Mouse (Mus musculus): ENCODE results near the gene Cdk12. TPM values are rescaled to one million over a fixed set of nuclear protein-coding genes. Genes with fewer than 3 reads are reported as not detected.

The Cdk12 gene
- polyA plus RNA-seq, 1 experiment from 2014 or later, result 13.9 TPM

- H3K9ac ChIP-seq (ENCODE audit: low read length), result no peak overlapping the region
- no peak overlapping the region for H3K4me3 ChIP-seq (ENCODE audit: low read depth, low read length)
- ATAC-seq (replicated peaks; ENCODE audit: low FRiP score, low TSS enrichment, low read depth) (no peak), DNase-seq (ENCODE audit: low spot score) (no peak)
- peaks cover 69% of the 10 kb centered on the region for H3K36me3 ChIP-seq (ENCODE audit: control insufficient read depth, insufficient read depth, low read length)
- H3K4me2 ChIP-seq (ENCODE audit: low read length), result no peak overlapping the region
- no peak overlapping the region for H3K27ac ChIP-seq (ENCODE audit: low read depth)
- no peaks in the 10 kb centered on the region for H3K9me3 ChIP-seq (ENCODE audit: control insufficient read depth, low read length)
- H3K27me3 ChIP-seq (replicated peaks; ENCODE audit: control insufficient read depth, insufficient read depth, low read length), result no peaks in the 10 kb centered on the region
- WGBS, result 59% methylated on average over 6 of the region's 6 CpGs
- H3K4me1 ChIP-seq (replicated peaks; ENCODE audit: control insufficient read depth, insufficient read depth, low read length), result no peaks in the 10 kb centered on the region
Observed at GRCm38 (mm10) chr11:98266699-98267402, 64.0 kb downstream of the Cdk12 start.

GRCm38 (mm10) chr11:98270066-98270465 is 67.2 kb downstream of the Cdk12 start:
- Histone ChIP-seq H3K27me3 (replicated peaks; ENCODE audit: control insufficient read depth, insufficient read depth, low read length) (no peaks in the 10 kb centered on the region), H3K9me3 (ENCODE audit: control insufficient read depth, low read length) (no peaks in the 10 kb centered on the region), H3K9ac (ENCODE audit: low read length) (no peak overlapping the region), H3K4me2 (ENCODE audit: low read length) (no peak overlapping the region), H3K4me3 (ENCODE audit: low read depth, low read length) (no peak overlapping the region), H3K36me3 (ENCODE audit: control insufficient read depth, insufficient read depth, low read length) (peaks cover 81% of the 10 kb centered on the region), H3K4me1 (replicated peaks; ENCODE audit: control insufficient read depth, insufficient read depth, low read length) (no peaks in the 10 kb centered on the region), H3K27ac (ENCODE audit: low read depth) (no peak overlapping the region)
- DNase-seq (ENCODE audit: low spot score) (no peak), ATAC-seq (replicated peaks; ENCODE audit: low FRiP score, low TSS enrichment, low read depth) (no peak)
- 97% methylated on average over 3 of the region's 3 CpGs for WGBS

DNA sequence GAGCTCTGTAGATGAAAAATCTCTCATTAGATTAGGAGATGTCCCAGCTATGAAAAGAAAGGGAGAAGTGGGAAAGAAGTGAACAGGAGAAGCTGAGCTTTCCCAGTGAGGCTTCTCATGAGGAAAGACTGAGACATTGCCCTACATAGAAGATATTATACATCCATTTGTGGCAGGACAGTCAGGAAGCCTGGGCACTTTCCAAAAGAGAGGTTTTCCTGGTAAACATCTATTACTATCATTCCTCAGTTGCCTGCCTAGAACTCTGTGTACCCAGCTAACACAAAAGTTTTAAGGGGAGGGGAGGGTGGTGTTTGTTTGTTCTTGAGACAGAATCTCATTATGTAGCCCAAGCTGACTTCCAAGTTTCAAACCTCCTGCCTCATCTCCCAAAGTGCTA is 67.6 kb downstream of the Cdk12 start:
- ATAC-seq (replicated peaks; ENCODE audit: low FRiP score, low TSS enrichment, low read depth) (no peak), DNase-seq (ENCODE audit: low spot score) (no peak)
- H3K27me3 ChIP-seq (replicated peaks; ENCODE audit: control insufficient read depth, insufficient read depth, low read length), result no peaks in the 10 kb centered on the region
- H3K9ac ChIP-seq (ENCODE audit: low read length), result no peak overlapping the region
- H3K4me3 ChIP-seq (ENCODE audit: low read depth, low read length), result no peak overlapping the region
- no peak overlapping the region for H3K4me2 ChIP-seq (ENCODE audit: low read length)
- no peaks in the 10 kb centered on the region for H3K4me1 ChIP-seq (replicated peaks; ENCODE audit: control insufficient read depth, insufficient read depth, low read length)
- no peaks in the 10 kb centered on the region for H3K9me3 ChIP-seq (ENCODE audit: control insufficient read depth, low read length)
- H3K36me3 ChIP-seq (ENCODE audit: control insufficient read depth, insufficient read depth, low read length), result peaks cover 80% of the 10 kb centered on the region
- H3K27ac ChIP-seq (ENCODE audit: low read depth), result no peak overlapping the region

- Histone ChIP-seq H3K4me2 (ENCODE audit: low read length) (no peak overlapping the region), H3K4me3 (ENCODE audit: low read depth, low read length) (no peak overlapping the region), H3K36me3 (ENCODE audit: control insufficient read depth, insufficient read depth, low read length) (peaks cover 5% of the 10 kb centered on the region; the same call in 1 of the 2 replicates), H3K27me3 (replicated peaks; ENCODE audit: control insufficient read depth, insufficient read depth, low read length) (no peaks in the 10 kb centered on the region), H3K27ac (ENCODE audit: low read depth) (no peak overlapping the region), H3K4me1 (replicated peaks; ENCODE audit: control insufficient read depth, insufficient read depth, low read length) (0 out of 2 replicates have a peak, but pooled peaks cover 3% of the 10 kb centered on the region), H3K9me3 (ENCODE audit: control insufficient read depth, low read length) (no peaks in the 10 kb centered on the region), H3K9ac (ENCODE audit: low read length) (no peak overlapping the region)
- DNase-seq (ENCODE audit: low spot score) (no peak), ATAC-seq (replicated peaks; ENCODE audit: low FRiP score, low TSS enrichment, low read depth) (no peak)
- 33% methylated on average over 9 of the region's 9 CpGs for WGBS
Observed at GRCm38 (mm10) chr11:98283740-98284139, 80.9 kb downstream of the Cdk12 start.

- H3K4me3 ChIP-seq (ENCODE audit: low read depth, low read length), result peak overlapping the region; percentile 16; the same call in 1 of the 2 replicates
- peak overlapping the region; percentile 46 for H3K4me2 ChIP-seq (ENCODE audit: low read length)
- whole genome bisulfite sequencing, result 2% methylated on average over 17 of the region's 17 CpGs
- H3K9me3 ChIP-seq (ENCODE audit: control insufficient read depth, low read length), result no peaks in the 10 kb centered on the region
- 0 out of 2 replicates have a peak, but pooled peaks cover 3% of the 10 kb centered on the region for H3K4me1 ChIP-seq (replicated peaks; ENCODE audit: control insufficient read depth, insufficient read depth, low read length)
- no peak overlapping the region for H3K9ac ChIP-seq (ENCODE audit: low read length)
- ATAC-seq (replicated peaks; ENCODE audit: low FRiP score, low TSS enrichment, low read depth), result no peak
- no peak overlapping the region for H3K27ac ChIP-seq (ENCODE audit: low read depth)
- H3K36me3 ChIP-seq (ENCODE audit: control insufficient read depth, insufficient read depth, low read length), result no peaks in the 10 kb centered on the region
- no peak for DNase-seq (ENCODE audit: low spot score)
- H3K27me3 ChIP-seq (replicated peaks; ENCODE audit: control insufficient read depth, insufficient read depth, low read length), result no peaks in the 10 kb centered on the region
Observed at GRCm38 (mm10) chr11:98284230-98284629, 81.4 kb downstream of the Cdk12 start.

- 54% methylated on average over 2 of the region's 2 CpGs for WGBS
- Histone ChIP-seq H3K36me3 (ENCODE audit: control insufficient read depth, insufficient read depth, low read length) (no peaks in the 10 kb centered on the region), H3K27ac (ENCODE audit: low read depth) (no peak overlapping the region), H3K27me3 (replicated peaks; ENCODE audit: control insufficient read depth, insufficient read depth, low read length) (no peaks in the 10 kb centered on the region), H3K9me3 (ENCODE audit: control insufficient read depth, low read length) (no peaks in the 10 kb centered on the region), H3K4me1 (replicated peaks; ENCODE audit: control insufficient read depth, insufficient read depth, low read length) (0 out of 2 replicates have a peak, but pooled peaks cover 3% of the 10 kb centered on the region), H3K4me2 (ENCODE audit: low read length) (no peak overlapping the region), H3K4me3 (ENCODE audit: low read depth, low read length) (no peak overlapping the region), H3K9ac (ENCODE audit: low read length) (no peak overlapping the region)
- DNase-seq (ENCODE audit: low spot score) (no peak), ATAC-seq (replicated peaks; ENCODE audit: low FRiP score, low TSS enrichment, low read depth) (no peak)
Observed at GRCm38 (mm10) chr11:98285368-98285767, 82.5 kb downstream of the Cdk12 start.

- Histone ChIP-seq H3K4me1 (replicated peaks; ENCODE audit: control insufficient read depth, insufficient read depth, low read length) (0 out of 2 replicates have a peak, but pooled peaks cover 3% of the 10 kb centered on the region), H3K9ac (ENCODE audit: low read length) (no peak overlapping the region), H3K27ac (ENCODE audit: low read depth) (no peak overlapping the region), H3K9me3 (ENCODE audit: control insufficient read depth, low read length) (no peaks in the 10 kb centered on the region), H3K4me2 (ENCODE audit: low read length) (no peak overlapping the region), H3K4me3 (ENCODE audit: low read depth, low read length) (no peak overlapping the region), H3K27me3 (replicated peaks; ENCODE audit: control insufficient read depth, insufficient read depth, low read length) (no peaks in the 10 kb centered on the region), H3K36me3 (ENCODE audit: control insufficient read depth, insufficient read depth, low read length) (no peaks in the 10 kb centered on the region)
- DNase-seq (ENCODE audit: low spot score) (no peak), ATAC-seq (replicated peaks; ENCODE audit: low FRiP score, low TSS enrichment, low read depth) (no peak)
- WGBS, result 42% methylated on average over 5 of the region's 5 CpGs
Observed at GRCm38 (mm10) chr11:98287531-98287930, 84.7 kb downstream of the Cdk12 start.

GRCm38 (mm10) chr11:98287961-98288360 is 85.1 kb downstream of the Cdk12 start:
- H3K27ac ChIP-seq (ENCODE audit: low read depth), result no peak overlapping the region
- no peak for ATAC-seq (replicated peaks; ENCODE audit: low FRiP score, low TSS enrichment, low read depth)
- H3K36me3 ChIP-seq (ENCODE audit: control insufficient read depth, insufficient read depth, low read length), result no peaks in the 10 kb centered on the region
- H3K4me3 ChIP-seq (ENCODE audit: low read depth, low read length), result no peak overlapping the region
- H3K27me3 ChIP-seq (replicated peaks; ENCODE audit: control insufficient read depth, insufficient read depth, low read length), result no peaks in the 10 kb centered on the region
- WGBS, result 48% methylated on average over 7 of the region's 7 CpGs
- H3K4me2 ChIP-seq (ENCODE audit: low read length), result no peak overlapping the region
- no peak overlapping the region for H3K9ac ChIP-seq (ENCODE audit: low read length)
- H3K9me3 ChIP-seq (ENCODE audit: control insufficient read depth, low read length), result no peaks in the 10 kb centered on the region
- H3K4me1 ChIP-seq (replicated peaks; ENCODE audit: control insufficient read depth, insufficient read depth, low read length), result 0 out of 2 replicates have a peak, but pooled peaks cover 3% of the 10 kb centered on the region
- DNase-seq (ENCODE audit: low spot score), result no peak

DNA sequence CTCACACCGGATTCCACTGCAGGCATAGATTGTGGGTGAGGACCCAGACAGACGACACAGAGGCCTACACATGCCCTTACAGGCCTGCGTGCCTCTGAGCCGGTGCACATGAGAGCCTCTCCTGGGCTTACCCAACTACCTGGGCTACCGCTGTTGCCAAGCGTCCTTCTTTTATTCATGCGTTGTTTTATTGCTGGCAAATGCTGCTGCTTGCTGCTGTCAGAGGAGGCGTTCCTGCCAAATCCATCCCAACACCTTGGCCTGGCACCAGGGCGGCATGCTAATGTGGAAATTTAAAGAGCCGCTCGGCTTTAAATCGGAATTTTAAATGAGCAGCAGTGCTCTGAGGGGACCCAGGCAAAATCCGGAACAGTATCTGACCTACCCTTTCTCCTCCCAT is 87.0 kb downstream of the Cdk12 start:
- H3K27ac ChIP-seq (ENCODE audit: low read depth), result no peak overlapping the region
- no peaks in the 10 kb centered on the region for H3K36me3 ChIP-seq (ENCODE audit: control insufficient read depth, insufficient read depth, low read length)
- H3K4me1 ChIP-seq (replicated peaks; ENCODE audit: control insufficient read depth, insufficient read depth, low read length), result 0 out of 2 replicates have a peak, but pooled peaks cover 4% of the 10 kb centered on the region
- ATAC-seq (replicated peaks; ENCODE audit: low FRiP score, low TSS enrichment, low read depth), result no peak
- no peak for DNase-seq (ENCODE audit: low spot score)
- H3K27me3 ChIP-seq (replicated peaks; ENCODE audit: control insufficient read depth, insufficient read depth, low read length), result no peaks in the 10 kb centered on the region
- no peak overlapping the region for H3K4me2 ChIP-seq (ENCODE audit: low read length)
- H3K9ac ChIP-seq (ENCODE audit: low read length), result no peak overlapping the region
- WGBS, result 45% methylated on average over 13 of the region's 13 CpGs
- no peak overlapping the region for H3K4me3 ChIP-seq (ENCODE audit: low read depth, low read length)
- H3K9me3 ChIP-seq (ENCODE audit: control insufficient read depth, low read length), result no peaks in the 10 kb centered on the region

Measured in intestine, embryonic 14.5 days (tissue).